Mouse (Mus musculus) retina, postnatal 1 day (tissue): Measurements from ENCODE around the gene Gm13199.

Experiments used
- DNase-seq: peaks from one replicate; pipeline ENCODE4 v3.0.0-alpha.2; 2012

The Gm13199 gene

DNA sequence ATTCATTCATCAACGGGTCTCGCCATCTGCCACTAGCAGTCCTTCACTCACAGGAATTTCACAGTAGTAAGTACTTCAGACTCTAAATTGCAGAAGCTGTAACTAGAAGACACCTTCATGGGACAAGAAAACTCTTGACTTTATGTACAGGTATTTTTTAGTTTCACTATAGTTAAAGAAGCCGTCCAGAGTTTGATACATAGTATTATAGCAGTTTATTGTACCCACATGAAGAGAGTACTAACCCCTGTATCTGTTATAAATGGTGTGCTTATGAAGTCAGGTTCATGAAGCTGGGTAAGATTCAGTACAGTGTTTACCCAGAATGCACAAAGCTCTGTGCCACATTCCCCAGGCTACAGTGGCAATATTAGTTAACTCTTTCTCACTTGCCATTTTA, at the start of gene Gm13199:
Gm13199 (minus strand) TSS at position 101 of the 400 bp plus-strand sequence.
- no peak for DNase-seq

DNA sequence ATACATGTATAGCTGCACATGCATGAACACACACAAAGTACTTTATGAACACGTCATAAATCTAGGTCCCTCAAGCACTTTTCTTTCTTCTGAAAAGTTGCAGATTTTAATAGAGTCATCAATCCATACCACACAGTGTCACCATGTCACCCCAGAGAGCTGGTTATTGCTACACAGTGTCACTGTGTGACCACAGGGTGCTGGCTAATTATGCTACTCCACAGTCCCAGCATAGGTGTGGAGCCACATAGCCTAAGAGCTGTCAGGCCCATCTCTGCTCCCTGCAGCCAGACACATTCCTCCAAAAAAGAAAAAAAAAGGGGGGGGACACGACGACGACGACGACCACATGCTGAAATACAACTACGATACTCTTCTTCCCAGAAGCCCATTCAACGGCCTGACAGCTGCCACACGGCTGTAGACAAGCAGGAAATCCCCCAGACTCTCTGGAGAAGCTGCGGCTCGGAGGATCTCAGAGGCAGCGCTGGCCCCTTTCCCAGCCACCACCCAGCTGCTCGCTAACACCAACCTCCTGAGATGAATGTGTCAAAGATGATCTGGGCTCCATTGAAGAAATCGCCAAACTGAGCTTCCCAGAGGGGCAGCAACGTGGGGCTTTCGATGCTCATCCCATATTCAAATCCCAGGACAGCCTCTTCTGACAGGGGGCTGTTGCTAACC, 48.7 kb upstream of the Gm13199 start:
- no peak for DNase-seq

DNA sequence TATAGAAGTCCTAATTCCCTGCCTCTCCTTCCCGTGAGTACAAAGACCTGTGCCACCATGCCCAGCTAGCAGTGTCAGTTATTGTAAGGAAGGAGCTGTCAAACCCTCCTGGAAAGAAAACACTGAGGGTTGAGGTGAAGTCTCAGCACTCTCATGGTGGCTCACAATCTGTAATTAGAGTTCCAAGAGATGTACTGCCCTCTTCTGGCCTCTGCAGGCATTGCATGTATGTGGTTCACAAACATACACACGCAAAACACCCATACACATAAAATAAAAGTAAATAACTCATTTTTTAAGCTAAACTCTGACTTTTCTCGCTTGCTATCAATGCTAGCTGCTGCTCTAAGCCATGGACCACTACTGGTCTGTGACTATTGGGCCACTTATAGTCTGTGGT, 43.9 kb upstream of the Gm13199 start:
- DNase-seq, result peak; percentile 66

DNA sequence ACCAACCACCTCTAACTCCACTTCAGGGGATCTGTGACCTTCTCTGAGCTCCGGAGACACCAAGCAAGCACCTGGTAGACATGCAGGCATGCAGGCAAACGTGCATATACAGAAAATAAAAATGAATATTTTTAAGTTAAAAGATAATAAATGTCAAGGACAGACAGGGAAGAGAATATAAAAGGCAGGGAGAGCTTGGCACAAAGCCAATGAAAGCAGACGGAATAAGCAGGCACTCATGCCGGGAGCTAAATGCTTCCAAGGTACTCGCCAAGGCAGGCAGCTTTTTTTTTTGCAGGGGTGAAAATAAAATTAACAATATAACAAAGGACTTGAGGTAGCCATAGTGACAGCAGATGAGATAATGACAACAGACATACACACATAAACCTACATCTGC, 43.4 kb upstream of the Gm13199 start:
- peak; percentile 11 for DNase-seq

DNA sequence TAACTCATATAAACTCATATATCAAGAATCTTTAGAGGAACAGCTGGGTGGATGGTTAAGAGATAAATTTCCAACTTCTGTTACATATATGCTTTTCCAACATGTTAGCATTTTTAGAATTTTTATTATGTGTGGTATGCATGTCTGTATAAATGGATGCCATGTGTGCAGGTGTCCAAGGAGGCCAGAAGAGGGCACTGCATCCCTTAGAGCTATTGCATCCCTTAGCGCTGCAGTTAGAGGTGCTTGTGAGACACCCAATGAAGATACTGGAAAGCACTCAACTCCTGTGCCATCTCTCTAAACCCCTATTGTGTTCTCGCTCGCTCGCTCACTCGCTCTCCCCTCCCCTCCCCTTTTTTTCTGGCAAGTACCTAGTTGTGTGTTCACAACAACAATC, 37.4 kb upstream of the Gm13199 start:
- peak; percentile 63 for DNase-seq

DNA sequence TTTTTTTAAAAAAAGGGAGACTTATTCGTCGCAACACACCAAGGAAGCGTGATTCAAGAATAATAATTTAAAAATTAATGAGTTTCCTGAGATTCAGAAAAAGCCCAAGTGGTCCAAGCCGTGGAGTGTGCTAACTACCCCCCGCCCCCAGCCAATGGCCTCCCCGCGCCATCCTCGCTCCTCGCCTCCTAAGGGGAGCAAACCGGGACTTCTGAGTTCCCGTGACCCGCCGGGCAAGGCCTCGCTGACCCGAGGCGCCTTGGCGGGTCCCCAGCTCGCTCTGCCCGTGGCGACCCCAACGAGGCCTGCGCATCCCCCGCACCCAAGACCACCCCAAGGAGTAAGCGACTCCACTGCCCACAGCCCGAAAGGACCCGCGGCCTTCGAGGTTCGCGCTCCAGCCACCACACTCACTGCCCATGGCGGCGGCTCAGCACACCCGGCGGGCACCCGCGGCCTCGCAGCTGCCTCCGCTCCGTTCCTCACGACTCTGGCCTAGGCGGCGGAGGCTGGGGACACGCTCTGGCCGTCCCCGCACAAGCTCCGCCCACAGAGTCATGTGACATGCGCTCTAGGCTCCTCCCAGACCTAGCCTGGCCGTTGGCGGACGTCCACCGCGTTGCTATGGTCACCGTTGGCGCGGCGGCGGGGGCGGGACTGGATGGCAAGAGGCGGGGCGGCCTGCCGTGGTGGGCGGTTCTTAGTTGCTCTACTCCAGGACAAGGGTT, 32.3 kb upstream of the Gm13199 start, which contains the start of gene Sec61a2:
Sec61a2 (minus strand) TSS at position 590 of the 728 bp plus-strand sequence.
- DNase-seq, result peak; percentile 98

DNA sequence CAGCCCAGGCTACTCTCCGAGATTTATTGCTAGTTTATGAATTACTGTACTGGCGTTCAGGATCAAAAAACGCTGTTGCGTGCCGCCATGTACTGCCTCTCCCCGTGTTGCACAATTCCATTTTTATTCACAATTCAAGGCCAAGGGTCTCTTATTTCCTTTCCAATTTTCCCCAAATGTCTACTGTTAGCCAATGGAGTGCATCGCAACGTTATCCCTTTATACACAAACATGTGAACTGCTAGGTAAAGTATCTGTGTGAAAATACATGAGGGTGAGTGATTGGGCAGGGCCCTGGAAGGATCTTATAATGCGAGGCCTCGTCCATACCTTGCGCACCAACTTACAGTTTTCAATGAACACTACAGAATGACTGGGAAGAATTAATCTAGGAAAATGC, 31.6 kb upstream of the Gm13199 start:
- peak; percentile 23 for DNase-seq

DNA sequence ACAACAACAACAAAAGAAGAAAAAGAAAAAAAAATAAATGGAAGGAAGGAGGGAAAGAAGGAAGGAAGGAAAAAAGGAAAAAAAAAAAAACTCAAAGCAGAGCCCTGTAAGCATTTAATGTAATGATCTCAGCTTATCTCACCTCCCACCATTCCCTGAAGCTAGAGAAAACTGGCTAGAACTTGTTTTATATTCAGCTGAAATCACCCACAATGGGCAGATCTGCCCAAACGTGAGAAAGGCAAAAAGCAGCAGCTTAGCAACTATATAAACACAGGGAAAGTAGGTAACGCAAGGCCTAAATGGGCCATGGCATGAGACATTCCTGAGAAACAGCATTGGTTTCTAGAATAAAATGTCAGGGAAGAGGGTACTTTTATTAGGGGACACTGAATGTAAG, 26.7 kb upstream of the Gm13199 start:
- no peak for DNase-seq

DNA sequence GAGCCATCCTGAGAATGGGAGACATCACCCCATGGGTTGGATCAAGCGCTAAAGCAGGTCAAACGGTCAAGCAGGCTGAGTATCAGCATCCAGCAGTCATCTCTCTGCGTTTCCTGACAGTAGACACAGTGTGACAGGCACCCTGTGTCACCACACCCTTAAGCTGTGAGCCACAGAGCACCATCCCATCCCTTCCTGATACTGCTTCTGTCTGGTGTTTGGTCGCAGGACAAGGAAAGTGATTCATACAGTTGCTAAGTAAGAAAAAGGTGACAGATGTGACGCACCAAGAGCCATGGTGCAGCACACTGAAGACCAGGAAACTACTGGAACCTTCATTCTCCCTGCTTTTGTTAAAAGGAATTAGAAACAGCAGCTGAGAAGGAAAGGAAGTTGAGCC, 26.1 kb upstream of the Gm13199 start:
- no peak for DNase-seq

DNA sequence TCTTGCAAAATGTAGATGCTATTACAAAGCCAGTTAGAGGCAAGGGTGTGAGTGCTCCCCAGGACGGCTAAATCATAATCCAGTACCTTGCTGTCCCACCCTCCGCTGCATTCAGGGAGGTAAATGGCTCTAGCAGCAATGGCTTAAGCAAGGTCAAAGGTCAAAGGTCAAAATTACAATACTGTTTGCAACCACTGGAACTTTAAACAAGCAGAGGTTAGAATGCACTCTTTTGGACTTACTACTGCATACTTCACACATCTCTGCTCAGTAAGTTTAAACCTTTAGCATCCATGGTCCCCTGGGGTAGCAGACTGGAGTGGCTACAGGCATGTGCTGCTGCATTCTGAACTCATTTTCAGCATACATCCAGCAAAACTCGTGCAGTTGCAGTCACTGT, 14.7 kb upstream of the Gm13199 start:
- no peak for DNase-seq

DNA sequence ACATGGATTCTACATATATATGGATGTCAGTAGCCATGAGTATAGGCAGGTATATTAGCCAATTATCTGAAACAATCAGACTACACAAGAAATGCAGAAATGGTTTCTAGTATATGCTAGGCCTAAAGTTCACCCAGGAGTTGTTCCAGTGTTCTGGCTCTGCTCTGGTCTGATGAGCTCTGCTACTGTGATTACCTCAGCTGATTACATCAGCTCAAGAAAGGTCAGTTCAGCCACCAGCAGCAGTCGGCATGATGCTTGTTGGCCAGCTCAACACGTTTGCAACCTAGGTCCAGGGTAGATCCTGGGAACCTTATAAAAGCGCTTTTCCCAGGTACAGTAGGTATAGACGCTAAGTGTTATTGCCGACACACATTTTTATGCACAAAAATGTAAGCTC, 7.0 kb upstream of the Gm13199 start:
- DNase-seq, result no peak

DNA sequence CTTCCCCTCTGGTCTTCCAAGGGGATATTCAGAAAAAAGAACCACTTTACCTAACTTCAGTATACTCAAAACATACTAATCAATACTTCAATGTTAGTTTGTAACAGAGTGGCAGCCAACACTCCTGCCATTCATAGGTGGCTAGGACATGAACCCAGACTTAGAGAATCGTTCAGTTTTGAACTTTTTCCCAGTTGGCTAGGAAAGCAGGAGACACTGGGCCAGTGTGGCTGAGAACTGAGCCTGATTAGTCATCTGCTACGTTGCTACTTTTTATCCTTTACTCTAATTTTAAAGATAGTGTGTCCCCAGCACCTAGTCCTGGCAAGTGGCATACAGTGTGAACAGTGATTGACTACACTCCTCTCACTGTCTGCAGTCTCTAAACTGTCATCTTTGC, 4.9 kb upstream of the Gm13199 start:
- DNase-seq, result no peak

DNA sequence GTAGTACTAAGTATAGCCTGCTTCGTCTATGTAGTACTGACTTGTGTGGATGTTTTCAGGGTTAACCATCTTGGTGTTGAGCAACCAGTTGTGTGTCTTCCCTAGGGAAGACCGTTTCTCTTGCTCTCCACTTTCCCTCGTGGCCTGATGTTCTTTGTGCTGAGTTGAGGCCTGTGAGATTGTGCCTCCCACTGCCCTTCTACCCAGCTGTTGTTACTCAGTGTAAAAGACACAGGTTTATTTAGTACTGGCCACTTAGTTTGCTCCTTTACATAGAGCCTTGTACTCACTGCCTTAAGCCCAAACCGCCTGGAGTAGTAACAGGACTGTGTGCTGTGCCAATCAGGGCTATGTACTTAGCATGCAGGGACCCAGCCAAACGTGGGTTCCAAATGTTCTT, 10.9 kb downstream of the Gm13199 start:
- DNase-seq, result no peak

DNA sequence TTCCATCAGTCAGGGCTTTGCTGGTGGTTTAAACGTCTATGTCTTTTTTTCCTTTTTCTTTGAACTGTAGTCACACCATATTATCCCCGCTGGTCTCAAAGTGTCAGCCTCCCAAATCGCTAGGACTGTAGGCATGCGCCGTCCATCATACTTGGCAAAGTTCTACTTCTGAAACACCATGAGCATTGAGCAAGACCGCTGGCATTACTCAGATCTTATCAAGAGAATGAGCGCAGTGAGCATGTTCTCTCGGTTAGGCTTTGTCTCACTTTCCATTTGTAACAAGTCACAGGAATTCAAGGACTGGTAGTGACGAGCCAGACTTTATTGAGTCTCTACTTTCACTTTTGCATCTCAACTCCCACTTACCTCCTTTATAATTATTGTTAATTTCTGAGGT, 11.6 kb downstream of the Gm13199 start:
- no peak for DNase-seq

DNA sequence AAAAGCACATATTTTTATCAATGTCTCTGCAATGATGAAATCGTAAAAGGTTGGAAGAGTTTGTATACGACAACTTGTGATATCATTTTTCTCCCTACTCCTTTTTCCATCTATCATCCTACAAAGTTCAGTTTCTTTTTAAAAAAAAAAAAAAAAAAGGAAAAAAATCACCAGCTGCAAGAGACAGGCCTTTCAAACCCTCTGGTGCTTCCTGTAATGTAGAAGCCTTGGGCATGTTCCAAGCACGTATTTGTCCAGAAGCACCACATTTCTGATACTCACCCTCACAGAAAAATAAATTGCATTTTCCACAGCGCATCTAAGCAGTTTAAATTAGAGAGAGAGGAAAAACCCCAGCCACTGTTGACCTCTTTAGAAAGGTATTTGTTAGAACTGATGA, 16.9 kb downstream of the Gm13199 start:
- peak; percentile 1 for DNase-seq

DNA sequence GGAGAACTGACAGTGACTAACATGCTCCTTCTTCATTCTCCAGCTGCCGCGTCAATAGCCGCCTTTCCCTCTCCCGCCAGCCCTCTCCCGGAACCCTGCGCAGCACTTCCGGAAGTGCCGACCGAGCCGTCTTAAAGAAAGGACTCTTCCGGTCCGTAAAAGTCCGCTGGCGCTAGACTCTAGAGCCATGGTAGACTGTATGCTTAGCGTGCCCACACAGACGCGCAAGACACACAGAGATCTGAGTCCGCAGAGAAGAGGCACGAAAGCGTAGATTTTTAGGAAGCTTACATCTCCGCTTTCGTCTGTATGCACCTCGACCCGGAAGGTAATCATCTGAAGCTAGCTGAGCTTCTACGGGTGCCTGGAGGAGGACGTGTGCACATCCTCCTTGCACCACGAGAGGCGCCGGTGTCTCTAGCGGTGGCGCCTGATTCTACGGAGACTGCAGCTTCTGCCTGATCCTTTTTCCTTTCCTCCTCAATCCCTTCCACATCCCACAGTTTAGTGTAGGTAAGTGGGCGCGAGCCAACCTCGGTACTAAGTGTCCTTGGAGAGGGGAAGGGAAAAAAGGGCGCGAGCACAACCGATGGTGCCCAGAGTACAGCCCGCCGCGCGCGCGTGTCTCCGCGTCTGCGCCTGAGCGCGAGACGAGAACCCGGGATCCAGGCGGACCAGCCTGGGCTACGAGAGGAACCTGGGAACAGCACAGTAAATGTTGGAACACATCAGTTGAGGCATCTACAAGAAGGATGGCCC, 17.7 kb downstream of the Gm13199 start, which contains the start of the genes Nudt5 and Cdc123:
Nudt5 (plus strand) TSS at position 147 of the 759 bp plus-strand sequence.
Cdc123 (minus strand) TSS at position 292 of the 759 bp plus-strand sequence.
- peak; percentile 98 for DNase-seq

DNA sequence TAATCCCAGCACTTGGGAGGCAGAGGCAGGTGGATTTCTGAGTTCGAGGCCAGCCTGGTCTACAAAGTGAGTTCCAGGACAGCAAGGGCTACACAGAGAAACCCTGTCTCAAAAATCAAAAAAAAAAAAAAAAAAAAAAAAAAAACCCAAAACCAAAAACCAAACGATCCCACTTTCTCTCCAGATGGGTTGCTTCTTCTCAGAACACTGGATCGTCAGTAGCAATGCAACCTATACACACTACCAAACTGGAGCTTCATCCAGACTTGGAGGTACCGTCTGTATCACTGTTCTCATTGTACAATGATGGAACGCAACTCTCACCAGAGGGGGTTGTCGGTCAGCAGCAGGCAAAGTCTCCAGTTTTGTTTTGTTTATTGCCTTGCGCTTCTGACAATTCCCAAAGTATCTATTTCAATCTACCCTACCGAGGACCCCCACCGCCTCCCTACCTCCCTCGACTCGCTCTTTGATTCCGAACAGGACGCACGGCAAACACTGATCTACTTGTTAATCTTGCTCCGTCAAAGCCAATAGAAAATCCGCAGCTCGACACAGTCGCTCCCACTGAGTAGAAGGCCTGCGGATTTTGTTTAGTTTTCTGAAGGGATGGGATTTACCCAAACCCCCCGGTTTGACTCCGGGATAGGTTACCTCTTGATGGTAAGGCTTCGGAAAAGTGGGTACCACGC, 18.4 kb downstream of the Gm13199 start:
- no peak for DNase-seq

DNA sequence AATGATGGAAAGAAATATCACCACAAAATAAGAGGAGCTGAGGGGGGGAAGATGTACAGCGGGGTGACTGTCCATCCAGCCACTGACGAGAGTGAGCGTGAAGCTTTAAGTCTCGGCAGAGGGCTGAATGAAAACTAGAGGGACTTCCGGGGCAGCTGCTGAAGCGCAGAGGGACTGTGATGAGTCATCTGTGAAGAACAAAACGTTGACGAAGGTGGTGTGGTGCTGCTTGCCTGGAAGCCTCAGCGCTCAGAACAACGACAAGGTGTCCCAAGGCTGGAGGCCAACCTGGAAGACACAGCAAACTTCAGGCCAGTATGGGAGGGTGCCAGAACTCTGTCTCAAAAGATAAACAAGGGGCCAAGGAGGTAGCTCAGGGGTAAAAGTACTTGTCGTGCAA, 21.9 kb downstream of the Gm13199 start:
- no peak for DNase-seq

DNA sequence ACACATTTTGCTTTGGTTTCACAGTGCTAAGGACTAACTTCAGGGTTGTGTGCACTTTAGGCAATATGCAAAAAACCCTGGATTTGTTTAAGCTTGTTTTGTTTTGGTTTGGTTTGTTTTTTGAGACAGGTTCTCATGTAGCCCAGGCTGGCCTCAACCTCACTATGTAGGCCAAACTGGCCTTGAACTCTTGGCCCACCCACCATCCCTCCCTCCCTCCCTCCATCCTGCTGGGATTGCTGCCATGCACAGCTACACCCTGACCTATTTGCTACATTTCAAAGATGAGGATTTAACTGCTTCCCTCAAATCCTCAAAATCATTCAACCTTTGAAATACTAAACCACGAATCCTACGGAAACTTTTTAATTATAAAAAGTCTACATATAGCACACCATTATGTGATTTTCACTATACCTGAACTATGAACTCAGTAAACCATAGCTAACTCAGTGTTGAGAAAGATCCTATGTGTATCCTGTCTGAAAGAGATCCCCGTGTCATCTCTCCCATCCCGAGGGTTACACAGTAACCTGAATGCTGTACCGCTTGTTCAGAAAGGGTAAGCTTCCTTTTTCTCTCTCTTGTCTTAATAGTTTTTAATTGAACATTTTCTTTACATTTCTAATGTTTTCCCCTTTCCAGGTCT, 37.3 kb downstream of the Gm13199 start:
- DNase-seq, result no peak

DNA sequence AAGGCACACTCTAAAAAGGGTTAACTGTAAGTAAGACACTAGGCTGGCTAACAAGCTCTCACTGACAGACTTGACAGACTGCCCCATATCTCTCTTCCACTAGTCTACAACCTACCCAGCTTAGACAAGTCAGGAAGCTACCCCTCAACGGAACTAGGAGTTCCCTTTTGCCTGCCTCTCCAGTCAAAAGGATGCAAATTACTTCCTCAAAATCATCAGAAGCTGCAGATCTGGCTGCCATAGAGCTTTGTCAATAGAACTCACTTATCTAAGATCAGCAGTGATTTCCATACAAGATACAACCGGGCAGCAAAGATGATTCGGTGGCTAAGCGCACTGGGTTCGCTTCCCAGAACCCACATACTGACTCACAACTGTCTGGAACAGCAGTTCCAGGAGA, 38.0 kb downstream of the Gm13199 start:
- no peak for DNase-seq

DNA sequence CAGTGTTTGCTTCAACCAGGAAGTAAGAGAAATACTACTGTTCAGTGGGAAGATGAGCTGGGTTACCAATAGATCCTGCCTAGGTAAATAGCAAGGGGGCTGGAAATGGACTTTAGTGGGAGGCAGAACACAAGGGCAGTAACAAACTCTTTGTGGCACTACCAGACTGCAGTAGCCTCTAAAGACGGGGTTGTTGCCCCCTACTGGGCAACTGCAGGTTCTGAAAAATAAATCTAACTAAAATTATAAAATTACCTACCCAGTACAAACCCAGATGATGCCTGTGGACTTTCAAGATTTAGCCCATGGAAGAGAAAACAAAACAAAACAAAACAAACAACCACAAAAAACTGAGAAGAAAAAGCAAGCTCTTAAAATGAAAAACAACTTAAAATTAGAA, 38.5 kb downstream of the Gm13199 start:
- DNase-seq, result peak; percentile 23

DNA sequence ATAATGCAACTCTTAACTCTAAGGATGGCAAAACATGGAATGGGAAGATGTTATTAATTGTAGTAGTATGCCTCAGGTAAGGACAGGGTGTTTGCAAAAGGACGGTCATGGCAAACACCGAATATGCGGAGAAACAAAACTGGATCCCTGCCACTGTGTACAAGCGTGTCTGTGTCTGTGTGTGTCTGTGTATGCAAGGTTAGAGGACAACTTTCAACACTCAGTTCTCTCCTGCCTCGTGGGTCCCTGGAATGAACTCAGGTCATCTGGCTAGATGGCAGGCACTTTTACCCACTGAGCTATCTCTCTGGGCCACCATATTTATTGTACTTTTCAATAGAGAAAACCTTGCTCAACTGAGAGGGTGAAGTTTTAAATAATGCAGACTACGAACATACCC, 40.3 kb downstream of the Gm13199 start:
- no peak for DNase-seq

DNA sequence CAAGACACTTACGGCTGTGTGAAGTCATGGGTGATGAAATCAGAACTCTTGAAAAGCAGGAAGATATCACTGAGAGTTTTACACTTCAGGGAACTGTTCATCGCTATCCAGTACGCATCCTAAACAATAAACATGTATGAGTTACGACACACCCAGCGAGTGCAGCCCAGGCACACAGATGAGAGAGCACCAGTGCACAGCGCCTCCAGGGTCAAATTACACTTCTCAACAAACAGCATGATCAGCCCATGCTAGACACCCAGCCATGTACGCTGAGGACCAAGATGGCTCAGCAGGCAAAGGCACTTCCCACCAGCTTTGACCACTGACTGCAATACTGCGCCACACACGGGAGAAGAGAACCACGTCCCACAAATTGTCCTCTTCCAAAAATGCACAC, 41.5 kb downstream of the Gm13199 start:
- DNase-seq, result peak; percentile 4
